Mouse (Mus musculus) heart, adult 9 months (tissue): ENCODE results near the gene Lrwd1.
"Not testable (repeated sequence)": the region's sequence is repeated elsewhere in the genome, so short reads cannot be mapped to it uniquely, and the experiment has no call there.

Experiments
- DNase-seq, 2 experiments: peaks; one replicate each; pipeline ENCODE4 v3.0.0; 2022; ENCODE audit warnings: low spot score in 2 of 2

Lrwd1 gene

GRCm38 (mm10) chr5:136135571-136136291 is at the start of gene Lrwd1, which contains the start of gene Alkbh4:
Gene Lrwd1, minus strand, starts transcription at chr5:136136074.
Gene Alkbh4, plus strand, starts transcription at chr5:136136146.
- DNase-seq = peak; percentile 94 to 97

- DNase-seq = no peak
These were observed 47.9 kb upstream of the Lrwd1 start for GRCm38 (mm10) chr5:136183766-136184165.

DNA sequence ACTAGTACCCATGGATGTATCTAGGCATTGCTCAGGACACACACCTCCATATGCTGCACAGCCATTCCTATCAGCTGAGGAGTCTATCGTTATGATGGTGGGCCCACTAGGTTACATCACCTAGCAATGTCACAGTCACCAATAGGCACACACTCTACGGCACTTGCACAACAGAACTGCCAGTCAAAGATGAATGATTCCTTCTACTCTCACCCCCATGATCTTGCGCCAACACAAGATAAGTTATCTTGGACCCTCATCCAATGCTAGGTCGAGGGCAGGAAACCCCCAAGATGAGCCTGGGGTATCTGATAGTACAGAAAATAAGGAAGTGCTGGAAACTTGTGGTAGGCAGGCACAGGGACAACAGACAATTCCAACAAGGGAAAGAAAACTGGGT is 47.0 kb upstream of the Lrwd1 start:
- DNase-seq = no peak

DNA sequence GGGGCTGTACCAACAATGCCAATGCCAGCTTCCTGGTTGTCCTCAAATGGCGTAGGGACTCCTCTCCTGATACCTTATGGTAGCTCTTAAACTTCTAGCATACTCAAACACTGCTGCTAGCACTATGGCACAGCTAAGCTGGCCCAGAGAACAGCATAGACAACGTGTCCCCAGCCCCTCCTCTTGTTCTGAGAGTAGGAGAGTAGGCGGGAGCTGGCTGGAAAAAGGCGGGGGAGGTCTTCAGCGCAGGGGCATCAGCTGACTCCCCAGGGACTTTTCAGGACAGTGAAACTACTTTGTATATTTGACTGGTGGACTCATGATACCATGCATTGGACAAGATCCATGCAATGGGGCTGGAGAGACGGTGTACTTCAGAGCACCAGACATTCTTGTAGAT is 46.2 kb upstream of the Lrwd1 start:
- DNase-seq = no peak

- no peak for DNase-seq
These were observed 45.3 kb upstream of the Lrwd1 start for GRCm38 (mm10) chr5:136181197-136181596.

DNA sequence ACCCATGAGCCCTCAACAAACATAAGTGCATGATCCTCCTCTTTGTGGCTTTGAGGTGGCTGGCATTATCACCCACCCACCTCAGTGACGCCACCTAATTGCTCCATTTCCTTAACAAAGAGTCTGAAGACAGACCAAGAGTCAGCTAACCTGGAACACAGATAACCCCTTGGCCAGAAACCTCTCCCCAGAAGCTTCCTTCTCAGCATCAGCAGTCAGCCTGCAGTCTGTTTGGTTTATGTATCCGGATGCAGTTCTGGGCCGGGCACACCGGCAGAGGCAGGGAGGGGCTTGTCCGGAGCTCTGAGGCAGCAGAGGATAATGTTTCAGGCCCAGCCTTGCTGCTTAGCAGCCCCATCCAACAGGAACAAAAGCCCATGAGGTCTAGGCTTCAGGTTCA is 43.7 kb upstream of the Lrwd1 start:
- DNase-seq = no peak

DNA sequence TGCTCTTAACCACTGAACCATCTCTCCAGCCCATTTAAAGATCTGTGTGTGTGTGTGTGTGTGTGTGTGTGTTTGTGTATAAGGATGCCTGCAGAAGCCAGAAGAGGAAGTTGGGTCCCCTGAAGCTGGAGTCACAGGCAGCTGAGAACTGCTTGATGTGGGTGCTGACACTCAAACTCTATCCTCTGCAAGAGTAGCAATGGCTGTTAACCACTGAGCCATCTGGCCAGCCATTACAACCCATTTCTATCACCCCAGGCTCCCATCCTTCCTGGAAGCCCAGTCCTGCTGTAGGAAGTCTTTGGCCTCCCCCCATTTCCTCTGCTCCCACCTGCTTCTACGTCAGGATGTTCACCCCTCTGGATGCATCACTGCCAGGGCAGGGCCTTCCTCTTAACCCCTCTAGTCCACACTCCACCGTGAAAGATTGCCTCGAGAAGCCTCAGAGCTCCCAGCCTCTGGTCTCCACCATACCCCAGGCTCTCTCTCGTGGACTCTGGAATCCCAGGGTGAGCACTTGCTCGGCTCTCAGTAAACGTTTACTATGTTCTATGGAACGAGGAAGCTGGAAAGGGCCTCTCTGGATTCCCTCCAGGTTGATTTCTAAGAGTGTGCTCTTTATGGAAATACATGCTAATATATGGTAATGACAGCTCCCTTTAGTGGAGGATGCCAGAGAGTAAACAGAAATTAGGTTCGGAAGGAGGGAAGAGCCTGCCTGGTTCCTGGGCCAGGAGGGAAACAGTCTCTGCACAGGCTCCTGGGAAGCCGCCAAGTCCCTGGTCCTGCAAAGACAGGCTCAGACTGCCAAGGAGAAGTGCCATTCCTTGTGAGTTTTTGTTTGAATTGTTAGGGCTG is 38.0 kb upstream of the Lrwd1 start:
- DNase-seq = no peak

DNA sequence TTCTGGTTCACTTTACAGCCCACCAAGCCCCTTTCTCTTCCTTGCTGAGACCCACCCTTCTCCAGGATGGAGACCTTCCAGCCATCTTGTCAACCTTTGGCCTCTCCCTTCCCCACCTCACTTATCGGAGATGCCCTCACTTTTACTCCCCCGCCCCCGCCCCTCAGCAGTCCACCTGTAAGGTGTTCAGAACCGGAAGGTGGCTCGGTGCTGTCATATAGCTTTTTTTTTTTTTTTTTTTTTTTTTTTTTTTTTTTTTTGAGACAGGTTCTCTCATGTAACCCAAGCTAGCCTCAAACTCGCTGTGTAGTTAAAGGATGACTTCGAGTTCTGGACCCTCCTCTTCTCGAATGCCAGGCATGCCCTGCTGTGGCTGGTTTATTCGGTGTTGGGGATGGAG is 37.1 kb upstream of the Lrwd1 start:
- no peak for DNase-seq

- no peak for DNase-seq
These were observed 35.8 kb upstream of the Lrwd1 start for GRCm38 (mm10) chr5:136171363-136172341.

DNA sequence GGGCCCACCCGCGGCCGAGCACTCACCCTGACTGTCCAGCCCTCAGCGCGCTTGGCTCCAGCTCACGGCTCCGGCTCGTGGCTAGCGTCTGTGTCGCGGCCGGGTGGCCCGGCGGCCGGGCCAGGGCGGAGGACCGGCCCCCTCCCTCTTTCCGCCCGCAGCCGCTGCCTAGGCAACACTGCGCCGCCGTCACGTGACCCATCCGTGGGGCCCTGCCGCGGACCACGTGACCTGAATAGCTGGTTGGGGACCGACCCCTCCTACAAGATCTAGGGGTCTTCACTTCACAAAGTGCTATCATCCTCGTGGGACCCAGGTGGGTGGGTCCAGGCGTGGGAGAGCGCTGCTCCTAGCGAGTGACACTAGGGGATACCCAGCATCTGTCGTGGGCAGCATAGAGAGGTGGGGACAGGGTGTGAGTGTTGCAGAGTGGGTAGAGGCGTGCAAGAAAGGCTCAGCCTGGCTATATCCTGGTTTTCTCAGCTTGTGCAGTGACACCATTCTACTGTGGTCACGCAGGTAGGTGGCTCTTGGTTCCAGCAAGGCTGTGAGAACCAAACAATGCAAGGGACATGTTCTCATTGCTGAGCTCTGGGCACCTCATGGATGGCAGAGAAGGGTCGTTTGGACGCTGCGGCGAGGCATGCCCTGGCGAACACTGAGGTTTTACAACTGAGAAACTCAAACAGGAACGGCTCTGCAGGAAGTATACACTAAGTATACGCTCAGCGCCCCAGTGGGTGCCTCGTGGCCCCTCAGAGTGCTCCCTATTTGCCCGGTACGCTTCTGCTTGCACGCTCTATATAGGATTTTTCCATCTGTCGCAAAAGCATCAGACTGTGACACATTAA is 34.9 kb upstream of the Lrwd1 start, which contains the start of gene Orai2:
Gene Orai2, minus strand, starts transcription at position 202 of the 851 bp plus-strand sequence.
- DNase-seq = peak; percentile 80 to 84

DNA sequence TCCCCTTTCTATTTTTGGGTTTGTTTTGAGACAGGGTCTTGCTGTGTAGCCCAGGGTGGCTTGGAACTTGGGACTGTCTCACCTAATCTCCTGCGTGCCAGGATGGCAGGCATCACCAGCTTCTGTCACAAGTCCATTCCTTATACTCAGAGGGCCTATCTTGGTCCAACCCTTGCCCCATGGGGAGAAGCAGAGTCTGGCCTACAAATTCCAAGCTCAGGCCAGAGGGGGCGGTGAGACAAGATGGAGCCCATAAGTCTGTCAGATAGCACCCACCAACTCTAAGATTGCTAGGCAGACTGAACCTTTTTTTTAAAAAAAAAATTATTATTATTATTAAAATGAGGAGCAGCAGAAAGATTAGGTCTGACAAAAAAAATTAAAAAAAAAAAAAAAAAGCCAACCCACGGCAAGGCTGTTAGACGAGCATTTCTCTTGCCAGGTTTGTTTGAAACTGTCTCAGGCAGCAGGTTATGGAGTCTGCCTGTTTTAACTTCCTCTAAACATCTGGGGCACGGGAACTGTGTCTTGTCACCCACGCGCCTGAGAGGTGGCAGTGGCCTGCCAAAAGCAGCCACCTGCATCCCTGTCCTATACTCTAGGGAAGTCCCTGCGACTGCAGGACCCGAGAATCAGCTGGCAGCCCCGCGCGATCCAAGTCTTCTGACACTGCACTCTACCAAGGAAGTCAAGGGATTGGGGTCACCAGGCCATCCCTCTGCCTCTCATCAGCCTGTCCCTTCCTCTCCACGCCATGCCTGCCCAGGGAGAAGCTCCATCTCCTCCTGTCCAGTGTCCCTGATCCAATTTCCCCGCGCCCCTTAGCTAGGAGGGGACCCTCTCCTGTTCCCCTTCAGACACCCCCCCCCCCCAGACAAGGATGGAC is 34.0 kb upstream of the Lrwd1 start:
- no peak for DNase-seq

- no peak for DNase-seq
These were observed 32.2 kb upstream of the Lrwd1 start for GRCm38 (mm10) chr5:136168071-136168470.

DNA sequence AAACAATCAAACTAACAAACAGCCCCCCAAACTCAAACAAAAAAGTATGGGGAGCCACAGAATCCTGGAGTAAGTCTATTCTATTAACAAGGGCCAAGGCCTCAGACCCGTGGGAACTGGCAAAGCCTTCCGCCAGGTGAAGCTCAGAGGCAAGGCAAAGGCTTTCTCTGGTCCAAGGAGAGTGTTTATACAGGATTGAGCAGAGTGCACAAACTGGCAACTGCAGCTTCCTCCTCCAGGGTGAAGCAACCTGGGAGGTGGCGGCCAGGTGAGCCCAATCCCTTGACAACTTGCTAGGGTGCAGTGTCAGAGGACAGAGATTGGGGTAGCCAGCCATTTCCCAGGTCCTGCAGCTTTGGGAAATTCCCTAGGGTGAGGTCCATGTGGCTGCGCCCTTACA is 31.4 kb upstream of the Lrwd1 start:
- DNase-seq = no peak

DNA sequence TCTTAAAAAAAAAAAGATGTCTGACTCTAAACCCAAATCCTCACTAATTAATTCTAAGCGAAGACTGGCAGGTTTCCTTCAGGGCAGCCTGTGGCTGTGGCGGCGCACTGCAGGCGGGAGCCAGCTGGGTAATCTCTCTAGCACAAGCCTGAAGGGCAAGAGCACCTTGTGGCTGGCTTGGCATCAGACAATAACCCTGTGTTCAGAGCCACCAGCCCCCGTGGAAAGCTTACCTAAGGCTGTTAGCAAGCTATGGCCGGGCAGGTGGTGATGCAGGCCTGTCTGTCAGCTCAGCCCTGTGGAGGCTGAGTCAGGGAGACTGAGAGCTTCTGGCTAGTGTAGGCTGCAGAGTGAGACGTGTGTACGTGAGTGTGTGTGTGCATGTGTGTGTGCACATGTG is 29.4 kb upstream of the Lrwd1 start:
- DNase-seq = no peak

DNA sequence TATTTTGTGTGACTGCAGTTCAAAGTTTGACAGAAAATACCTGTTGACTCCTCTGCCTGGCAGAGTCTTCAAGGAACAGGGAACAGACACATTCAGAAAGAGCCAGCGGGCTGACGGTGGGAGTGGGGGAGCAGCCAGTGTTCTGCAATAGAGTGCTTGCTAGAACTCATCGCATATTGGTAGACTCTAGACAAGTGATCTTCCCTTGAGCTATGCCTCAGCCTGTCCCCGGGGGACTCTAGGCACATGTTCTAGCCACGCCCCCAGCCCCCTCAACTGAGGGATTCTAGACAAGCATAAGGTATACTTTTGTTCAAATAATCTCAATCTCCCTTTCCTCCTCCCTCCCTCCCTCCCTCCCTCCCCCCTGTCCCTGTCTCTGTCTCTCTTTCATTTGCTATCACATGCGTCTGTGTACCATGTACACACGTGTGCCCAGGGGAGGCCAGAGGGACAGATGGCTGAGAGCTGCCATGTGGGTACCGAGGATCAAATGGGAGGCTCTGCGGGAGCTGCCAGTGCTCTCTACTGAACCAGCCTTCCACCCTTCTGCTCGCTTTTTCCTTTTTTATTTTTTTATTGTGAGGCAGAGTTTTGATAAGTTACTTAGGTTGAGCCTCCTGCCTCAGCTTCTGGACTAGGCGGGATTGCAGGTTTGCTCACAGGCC is 28.1 kb upstream of the Lrwd1 start:
- DNase-seq = no peak

GRCm38 (mm10) chr5:136160084-136160483 is 24.2 kb upstream of the Lrwd1 start:
- peak; percentile 61 to 79 for DNase-seq

GRCm38 (mm10) chr5:136155399-136155798 is 19.5 kb upstream of the Lrwd1 start:
- peak in 1 of 2 experiments; percentile 44 for DNase-seq

DNA sequence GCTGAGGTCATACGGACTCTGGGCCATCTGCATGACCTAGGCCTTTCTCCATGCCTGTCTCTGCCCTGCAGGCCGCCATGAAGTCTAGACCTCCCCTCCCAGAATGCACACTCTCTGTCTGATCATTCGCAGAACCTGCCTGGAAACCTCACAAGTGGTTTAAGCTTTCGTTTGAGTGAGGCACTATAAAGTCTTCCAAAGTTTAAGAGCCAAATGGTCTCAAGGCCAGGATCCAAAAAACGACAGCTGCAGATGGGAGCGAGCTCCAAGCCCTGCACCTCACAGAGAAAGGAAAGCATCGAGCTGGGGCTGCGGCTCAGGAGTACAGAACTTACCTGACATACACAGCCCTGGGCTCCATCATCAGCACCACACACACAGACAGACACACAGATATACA is 16.5 kb upstream of the Lrwd1 start:
- DNase-seq = peak in 1 of 2 experiments; percentile 60

GRCm38 (mm10) chr5:136149134-136149576 is 13.3 kb upstream of the Lrwd1 start:
- DNase-seq = not testable (repeated sequence)
